Mouse (Mus musculus) ovary, postnatal 10 days (tissue): ENCODE data around the gene Klk1b9.
"Not testable (repeated sequence)": the region's sequence is repeated elsewhere in the genome, so short reads cannot be mapped to it uniquely, and the experiment has no call there.

ENCODE experiments used
- DNase-seq: peaks from one replicate; pipeline ENCODE4 v3.0.0; 2022; ENCODE audit warnings: low spot score

Klk1b9 gene

GRCm38 (mm10) chr7:43975761-43976160 lies at the start of gene Klk1b9:
TSS of gene Klk1b9 (plus strand) at chr7:43976061.
- not testable (repeated sequence) for DNase-seq

- DNase-seq, result no peak
Measured at GRCm38 (mm10) chr7:43928521-43928920, 47.3 kb upstream of the Klk1b9 start.

- DNase-seq, result no peak
Measured at GRCm38 (mm10) chr7:43932337-43932736, 43.5 kb upstream of the Klk1b9 start.

- no peak for DNase-seq
Measured at GRCm38 (mm10) chr7:43933440-43933839, 42.4 kb upstream of the Klk1b9 start, which contains the start of gene Klk15. TSS of gene Klk15 (plus strand) at chr7:43933740.

GRCm38 (mm10) chr7:43934747-43935146 lies 41.1 kb upstream of the Klk1b9 start:
- DNase-seq, result no peak

GRCm38 (mm10) chr7:43936551-43936950 lies 39.3 kb upstream of the Klk1b9 start:
- DNase-seq, result no peak

- not testable (repeated sequence) for DNase-seq
Measured at GRCm38 (mm10) chr7:43942293-43942692, 33.6 kb upstream of the Klk1b9 start.

GRCm38 (mm10) chr7:43944727-43945264 lies 31.1 kb upstream of the Klk1b9 start:
- no peak for DNase-seq

GRCm38 (mm10) chr7:43950364-43950763 lies 25.5 kb upstream of the Klk1b9 start, which contains the start of gene Klk1b8:
TSS of gene Klk1b8 (plus strand) at chr7:43950664.
- DNase-seq, result no peak

- no peak for DNase-seq
Measured at GRCm38 (mm10) chr7:43952703-43953102, 23.2 kb upstream of the Klk1b9 start.

- DNase-seq, result no peak
Measured at GRCm38 (mm10) chr7:43966451-43966850, 9.4 kb upstream of the Klk1b9 start, which contains the start of gene Klk1b1. TSS of gene Klk1b1 (plus strand) at chr7:43966751.

- DNase-seq, result no peak
Measured at GRCm38 (mm10) chr7:43967058-43967457, 8.8 kb upstream of the Klk1b9 start.

GRCm38 (mm10) chr7:43967612-43968011 lies 8.2 kb upstream of the Klk1b9 start:
- DNase-seq, result no peak

GRCm38 (mm10) chr7:43985657-43986056 lies 9.8 kb downstream of the Klk1b9 start:
- DNase-seq, result no peak

GRCm38 (mm10) chr7:43994821-43995220 lies 19.0 kb downstream of the Klk1b9 start:
- not testable (repeated sequence) for DNase-seq

GRCm38 (mm10) chr7:43995577-43995976 lies 19.7 kb downstream of the Klk1b9 start, which contains the start of gene Klk1b11:
TSS of gene Klk1b11 (plus strand) at chr7:43995877.
- DNase-seq, result not testable (repeated sequence)

- no peak for DNase-seq
Measured at GRCm38 (mm10) chr7:44004847-44005246, 29.0 kb downstream of the Klk1b9 start.

- DNase-seq, result not testable (repeated sequence)
Measured at GRCm38 (mm10) chr7:44011868-44012267, 36.0 kb downstream of the Klk1b9 start, which contains the start of gene Klk1b26. TSS of gene Klk1b26 (plus strand) at chr7:44012168.

GRCm38 (mm10) chr7:44014666-44015065 lies 38.8 kb downstream of the Klk1b9 start:
- not testable (repeated sequence) for DNase-seq

- no peak for DNase-seq
Measured at GRCm38 (mm10) chr7:44015071-44015470, 39.2 kb downstream of the Klk1b9 start.
